ENCODE assay signal across 12 mouse cellular contexts in genomic region chr17:56259301-56260037, GRCm38 (mm10). TPM values are rescaled to one million over a fixed set of nuclear protein-coding genes. Genes with fewer than 3 reads are reported as not detected.
A peak's percentile ranks its signal among the peaks of the same experiment; 100 is the strongest.
DNase-seq lines count a peak whose midpoint lies in the region; ATAC-seq and TF ChIP-seq lines count a peak whose summit lies in the region.
"Had no signal": no experiment of that assay in that cellular context is flagged by ENCODE, and none has a peak within 500 bp of the region (broad histone marks: within the 10 kb centered on the region; RNA-seq: fewer than 3 reads in every experiment).

No protein-coding gene starts in this region.

- peaks cover 48% of the 10 kb centered on the region for H3K36me3 ChIP-seq in heart, embryonic 12.5 days
- H3K36me3 ChIP-seq in megakaryocyte, embryonic 14.5 days (replicated peaks; ENCODE audit: low read length) = peaks cover 53% of the 10 kb centered on the region
- peaks cover 18% of the 10 kb centered on the region for H3K36me3 ChIP-seq in hindbrain, embryonic 16.5 days (ENCODE audit: control insufficient read depth, insufficient read depth, low read length)
- H3K36me3 ChIP-seq in stomach, postnatal 0 days (ENCODE audit: control insufficient read depth, insufficient read depth, low read length) = peaks cover 10% of the 10 kb centered on the region

- H3K27ac ChIP-seq in heart, embryonic 12.5 days (ENCODE audit: poor library complexity, severe bottlenecking) = no peak overlapping the region
- H3K27ac ChIP-seq in hindbrain, embryonic 16.5 days (ENCODE audit: low read depth, low read length) = no peak overlapping the region
- 0 out of 2 replicates have a peak overlapping the region, but pooled peaks have one; percentile 18 for H3K27ac ChIP-seq in stomach, postnatal 0 days (replicated peaks)

- intact Hi-C loops in heart, postnatal 25 days (cut with DNase I) = loop anchor here (5.0 kb wide), 2 partner anchors 93 to 302 kb away; partner anchors contain the start of gene Yju2

- DNase-seq in heart, postnatal 25 days (ENCODE audit: low spot score) = no peak
- DNase-seq in stomach, postnatal 0 days (ENCODE audit: low spot score) = no peak
- DNase-seq in adrenal gland, postnatal 25 days = no peak
- DNase-seq: adrenal gland, adult 2 months; right cerebral cortex, adult 18-20 months had no signal

- WGBS in heart, embryonic 12.5 days = 88% methylated on average over 10 of the region's 10 CpGs
- 89% methylated on average over 10 of the region's 10 CpGs for WGBS in hindbrain, embryonic 16.5 days
- WGBS in stomach, postnatal 0 days = 83% methylated on average over 10 of the region's 10 CpGs

- no peaks in the 10 kb centered on the region for H3K27me3 ChIP-seq in heart, embryonic 12.5 days (replicated peaks)
- H3K27me3 ChIP-seq in megakaryocyte, embryonic 14.5 days (replicated peaks) = no peaks in the 10 kb centered on the region
- no peaks in the 10 kb centered on the region for H3K27me3 ChIP-seq in hindbrain, embryonic 16.5 days (replicated peaks; ENCODE audit: control insufficient read depth, insufficient read depth, low read length)
- H3K27me3 ChIP-seq in stomach, postnatal 0 days (ENCODE audit: control insufficient read depth, insufficient read depth, low read length) = no peaks in the 10 kb centered on the region

- peak overlapping the region; percentile 99 for H3K4me2 ChIP-seq in heart, embryonic 12.5 days
- H3K4me2 ChIP-seq in hindbrain, embryonic 16.5 days (ENCODE audit: low read length) = peak overlapping the region; percentile 21
- 0 out of 2 replicates have a peak overlapping the region, but pooled peaks have one; percentile 5 for H3K4me2 ChIP-seq in stomach, postnatal 0 days (replicated peaks; ENCODE audit: low read depth)

- H3K4me3 ChIP-seq in heart, embryonic 12.5 days = 0 out of 2 replicates have a peak overlapping the region, but pooled peaks have one; percentile 11
- peak overlapping the region; percentile 74 for H3K4me3 ChIP-seq in megakaryocyte, embryonic 14.5 days (replicated peaks)
- H3K4me3 ChIP-seq in hindbrain, embryonic 16.5 days (ENCODE audit: low read length) = no peak overlapping the region
- no peak overlapping the region for H3K4me3 ChIP-seq in stomach, postnatal 0 days (ENCODE audit: low read depth, low read length)

- H3K9me3 ChIP-seq in heart, embryonic 12.5 days (replicated peaks) = no peaks in the 10 kb centered on the region
- H3K9me3 ChIP-seq in megakaryocyte, embryonic 14.5 days = no peaks in the 10 kb centered on the region
- no peaks in the 10 kb centered on the region for H3K9me3 ChIP-seq in hindbrain, embryonic 16.5 days (ENCODE audit: control insufficient read depth, low read length)
- H3K9me3 ChIP-seq in stomach, postnatal 0 days (ENCODE audit: control insufficient read depth, low read length) = no peaks in the 10 kb centered on the region

- peak overlapping the region; percentile 23; the same call in 1 of the 2 replicates for H3K9ac ChIP-seq in heart, embryonic 12.5 days
- H3K9ac ChIP-seq in hindbrain, embryonic 16.5 days (ENCODE audit: low read depth, low read length) = no peak overlapping the region
- no peak overlapping the region for H3K9ac ChIP-seq in stomach, postnatal 0 days (ENCODE audit: low read length)

- ATAC-seq in heart, embryonic 12.5 days (ENCODE audit: insufficient number of reproducible peaks, low FRiP score) = no peak
- ATAC-seq in megakaryocyte, adult 5-6 weeks (ENCODE audit: poor library complexity, severe bottlenecking) = no peak
- no peak for ATAC-seq in hindbrain, embryonic 16.5 days
- no peak for ATAC-seq in stomach, postnatal 0 days (ENCODE audit: low FRiP score, low TSS enrichment)
- no peak for ATAC-seq in erythroblast, adult 5-6 weeks (replicated peaks; ENCODE audit: low FRiP score, poor library complexity, severe bottlenecking)

- no peak for TF ChIP-seq EP300 in stomach, postnatal 0 days (optimal IDR thresholded peaks at IDR 0.05)

- H3K4me1 ChIP-seq in heart, embryonic 12.5 days (replicated peaks) = peaks cover 62% of the 10 kb centered on the region
- peaks cover 80% of the 10 kb centered on the region for H3K4me1 ChIP-seq in megakaryocyte, embryonic 14.5 days
- H3K4me1 ChIP-seq in hindbrain, embryonic 16.5 days (ENCODE audit: control insufficient read depth, insufficient read depth, low read depth, low read length) = peaks cover 53% of the 10 kb centered on the region
- H3K4me1 ChIP-seq in stomach, postnatal 0 days (replicated peaks; ENCODE audit: control insufficient read depth, insufficient read depth) = peaks cover 3% of the 10 kb centered on the region; the same call in 1 of the 2 replicates

- no peak for TF ChIP-seq CTCF in stomach, postnatal 0 days (IDR thresholded peaks at IDR 0.05; ENCODE audit: low read depth)

RNA-seq across cellular contexts. Expression of gene Fem1a, which starts 2.9 kb away (rescaled TPM):
- 19.5 and 19.9 TPM in 2 replicates for polyA plus RNA-seq in heart, embryonic 12.5 days (2016; fragmentation: Nextera tagmentation; extraction: Ambion mirVana)
- 100 to 1,000 TPM; 102 to 105 TPM for total RNA-seq in heart, postnatal 25 days (2021)
- polyA plus RNA-seq in megakaryocyte, embryonic 14.5 days (2012; ENCODE audit: insufficient read depth, low replicate concordance) = 9.5 and 11.2 TPM in 2 replicates
- total RNA-seq in megakaryocyte, adult 5-6 weeks (2015) = 10.2 and 11.8 TPM in 2 replicates
- 15.7 and 16.9 TPM in 2 replicates for total RNA-seq in megakaryocyte, adult 5-6 weeks (2017)
- polyA plus RNA-seq in hindbrain, embryonic 16.5 days (2015; fragmentation: Nextera tagmentation; extraction: Ambion mirVana) = 17.4 and 18.2 TPM in 2 replicates
- polyA plus RNA-seq in stomach, postnatal 0 days (2015; fragmentation: Nextera tagmentation; extraction: Ambion mirVana) = 9.6 and 10.0 TPM in 2 replicates
- 2.7 TPM in 2 replicates for total RNA-seq in erythroblast, adult 5-6 weeks (2015; ENCODE audit: low replicate concordance)
- 4.9 and 5.3 TPM in 2 replicates for total RNA-seq in erythroblast, adult 5-6 weeks (2017; ENCODE audit: low replicate concordance)
- total RNA-seq in adrenal gland, postnatal 25 days (2021) = 30.0 and 32.0 TPM in 2 replicates

RNA-seq across cellular contexts. Expression of gene Ticam1, which starts 17.1 kb away (rescaled TPM):
- 8.6 and 9.5 TPM in 2 replicates for polyA plus RNA-seq in heart, embryonic 12.5 days (2016; fragmentation: Nextera tagmentation; extraction: Ambion mirVana)
- total RNA-seq in heart, postnatal 25 days (2021) = 1 to 10 TPM; 7.6 to 9.8 TPM
- 13.7 and 27.2 TPM in 2 replicates for polyA plus RNA-seq in megakaryocyte, embryonic 14.5 days (2012; ENCODE audit: insufficient read depth, low replicate concordance)
- total RNA-seq in megakaryocyte, adult 5-6 weeks (2015) = 14.3 and 15.0 TPM in 2 replicates
- total RNA-seq in megakaryocyte, adult 5-6 weeks (2017) = 6.0 and 6.1 TPM in 2 replicates
- polyA plus RNA-seq in hindbrain, embryonic 16.5 days (2015; fragmentation: Nextera tagmentation; extraction: Ambion mirVana) = 1.5 and 1.9 TPM in 2 replicates
- 4.6 and 6.4 TPM in 2 replicates for polyA plus RNA-seq in stomach, postnatal 0 days (2015; fragmentation: Nextera tagmentation; extraction: Ambion mirVana)
- total RNA-seq in erythroblast, adult 5-6 weeks (2015; ENCODE audit: low replicate concordance) = 2.5 and 5.0 TPM in 2 replicates
- 1.3 and 2.8 TPM in 2 replicates for total RNA-seq in erythroblast, adult 5-6 weeks (2017; ENCODE audit: low replicate concordance)
- total RNA-seq in adrenal gland, postnatal 25 days (2021) = 25.1 and 28.8 TPM in 2 replicates

RNA-seq across cellular contexts. Expression of gene Plin3, which starts 33.2 kb away (rescaled TPM):
- 59.1 and 60.0 TPM in 2 replicates for polyA plus RNA-seq in heart, embryonic 12.5 days (2016; fragmentation: Nextera tagmentation; extraction: Ambion mirVana)
- 100 to 1,000 TPM; 154 to 171 TPM for total RNA-seq in heart, postnatal 25 days (2021)
- polyA plus RNA-seq in megakaryocyte, embryonic 14.5 days (2012; ENCODE audit: insufficient read depth, low replicate concordance) = 4.6 and 21.3 TPM in 2 replicates
- 7.1 and 9.1 TPM in 2 replicates for total RNA-seq in megakaryocyte, adult 5-6 weeks (2015)
- 28.3 and 29.2 TPM in 2 replicates for total RNA-seq in megakaryocyte, adult 5-6 weeks (2017)
- polyA plus RNA-seq in hindbrain, embryonic 16.5 days (2015; fragmentation: Nextera tagmentation; extraction: Ambion mirVana) = 15.5 and 21.1 TPM in 2 replicates
- polyA plus RNA-seq in stomach, postnatal 0 days (2015; fragmentation: Nextera tagmentation; extraction: Ambion mirVana) = 65.3 and 67.3 TPM in 2 replicates
- total RNA-seq in erythroblast, adult 5-6 weeks (2015; ENCODE audit: low replicate concordance) = 3.1 and 4.0 TPM in 2 replicates
- total RNA-seq in erythroblast, adult 5-6 weeks (2017; ENCODE audit: low replicate concordance) = 5.4 and 5.9 TPM in 2 replicates
- 59.7 and 102 TPM in 2 replicates for total RNA-seq in adrenal gland, postnatal 25 days (2021)

RNA-seq across cellular contexts. Expression of gene Arrdc5, which starts 40.6 kb away (rescaled TPM):
- polyA plus RNA-seq in heart, embryonic 12.5 days (2016; fragmentation: Nextera tagmentation; extraction: Ambion mirVana) = not detected in 2 replicates
- total RNA-seq in heart, postnatal 25 days (2021) = not detected
- polyA plus RNA-seq in megakaryocyte, embryonic 14.5 days (2012; ENCODE audit: insufficient read depth, low replicate concordance) = not detected in 2 replicates
- total RNA-seq in megakaryocyte, adult 5-6 weeks (2015) = not detected in 2 replicates
- not detected in 2 replicates for total RNA-seq in megakaryocyte, adult 5-6 weeks (2017)
- not detected in 2 replicates for polyA plus RNA-seq in hindbrain, embryonic 16.5 days (2015; fragmentation: Nextera tagmentation; extraction: Ambion mirVana)
- polyA plus RNA-seq in stomach, postnatal 0 days (2015; fragmentation: Nextera tagmentation; extraction: Ambion mirVana) = not detected in 2 replicates
- not detected in 2 replicates for total RNA-seq in erythroblast, adult 5-6 weeks (2015; ENCODE audit: low replicate concordance)
- total RNA-seq in erythroblast, adult 5-6 weeks (2017; ENCODE audit: low replicate concordance) = not detected in 2 replicates
- total RNA-seq in adrenal gland, postnatal 25 days (2021) = not detected in 2 replicates
- total RNA-seq: adrenal gland, adult 2 months had no signal
- polyA plus RNA-seq: adrenal gland, adult 2 months; frontal cortex, adult 2 months; large intestine, adult 2 months had no signal

RNA-seq across cellular contexts. Expression of gene Dpp9, which starts 40.8 kb away (rescaled TPM):
- polyA plus RNA-seq in heart, embryonic 12.5 days (2016; fragmentation: Nextera tagmentation; extraction: Ambion mirVana) = 27.8 and 28.4 TPM in 2 replicates
- 10 to 100 TPM; 37.1 to 39.1 TPM for total RNA-seq in heart, postnatal 25 days (2021)
- 55.6 and 60.2 TPM in 2 replicates for polyA plus RNA-seq in megakaryocyte, embryonic 14.5 days (2012; ENCODE audit: insufficient read depth, low replicate concordance)
- total RNA-seq in megakaryocyte, adult 5-6 weeks (2015) = 25.4 and 26.2 TPM in 2 replicates
- 17.3 and 18.1 TPM in 2 replicates for total RNA-seq in megakaryocyte, adult 5-6 weeks (2017)
- polyA plus RNA-seq in hindbrain, embryonic 16.5 days (2015; fragmentation: Nextera tagmentation; extraction: Ambion mirVana) = 21.0 and 29.3 TPM in 2 replicates
- polyA plus RNA-seq in stomach, postnatal 0 days (2015; fragmentation: Nextera tagmentation; extraction: Ambion mirVana) = 13.8 and 14.0 TPM in 2 replicates
- total RNA-seq in erythroblast, adult 5-6 weeks (2015; ENCODE audit: low replicate concordance) = 9.8 and 11.5 TPM in 2 replicates
- 5.2 TPM in 2 replicates for total RNA-seq in erythroblast, adult 5-6 weeks (2017; ENCODE audit: low replicate concordance)
- 40.4 and 41.3 TPM in 2 replicates for total RNA-seq in adrenal gland, postnatal 25 days (2021)

Comparison
In these comparisons a context has a peak if more than half of its experiments do, and no peak if none do; other contexts are left out.
1. H3K4me2 ChIP-seq: peak in every context shown above with its lines; median percentile 99 in heart, embryonic 12.5 days; 21 in hindbrain, embryonic 16.5 days; 5 in stomach, postnatal 0 days.
2. H3K4me3 ChIP-seq: peak in heart, embryonic 12.5 days (single experiment) and megakaryocyte, embryonic 14.5 days (single experiment); none in hindbrain, embryonic 16.5 days (single experiment) and stomach, postnatal 0 days (single experiment).